ENCODE assay signal across 8 mouse cellular contexts in the genomic region with DNA sequence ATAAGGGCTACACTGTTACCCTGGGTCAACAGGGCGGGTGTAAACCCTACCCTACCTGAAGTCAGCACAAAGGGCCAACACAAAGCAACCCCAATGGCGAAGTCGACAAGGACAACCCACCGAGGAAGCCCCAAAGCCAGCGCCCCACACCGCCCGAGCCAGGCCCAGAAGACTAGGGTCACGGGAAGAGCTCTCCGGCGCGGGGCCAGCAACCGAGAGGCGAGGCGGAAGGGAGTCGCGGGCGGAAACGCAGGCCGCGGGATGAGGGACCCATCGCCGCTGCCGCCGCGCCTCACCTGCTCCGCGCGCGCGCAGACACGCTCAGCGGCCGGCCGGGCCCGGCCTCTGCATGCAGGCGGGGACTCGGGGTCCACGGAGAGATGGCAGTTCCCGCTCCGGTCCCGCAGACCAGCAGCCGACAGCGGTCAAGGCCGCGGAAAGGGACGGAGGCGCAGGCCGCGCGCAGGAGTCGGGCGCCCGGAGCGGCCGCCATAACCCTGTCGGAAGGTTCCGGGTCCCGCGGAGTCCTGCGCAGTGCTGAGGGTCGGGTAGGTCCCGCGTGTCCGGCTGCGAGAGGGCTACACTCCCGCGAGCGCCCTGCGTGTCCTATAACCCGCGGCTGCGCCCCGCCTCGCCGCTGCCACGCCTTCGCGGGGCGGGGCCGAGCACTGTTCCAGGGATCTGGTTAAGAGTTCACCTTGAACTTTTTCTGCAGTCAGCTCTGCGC. TPM values are rescaled to one million over a fixed set of nuclear protein-coding genes. Genes with fewer than 3 reads are reported as not detected.
DNase-seq lines count a peak whose midpoint lies in the region; ATAC-seq and TF ChIP-seq lines count a peak whose summit lies in the region.

A gene (minus strand): TSS at position 582 of the 727 bp plus-strand sequence.

- TF ChIP-seq RAD21 in CH12.LX (IDR thresholded peaks at IDR 0.05; ENCODE audit: low read depth, low read length): no peak

- peak within 1 kb of the TSS; percentile 65 for H3K9ac ChIP-seq in CH12.LX (ENCODE audit: insufficient read depth, low read depth)
- peak within 1 kb of the TSS; percentile 89 for H3K9ac ChIP-seq in forebrain, embryonic 13.5 days
- peak within 1 kb of the TSS; percentile 81 for H3K9ac ChIP-seq in lung, embryonic 15.5 days

- H3K27ac ChIP-seq in CH12.LX (ENCODE audit: insufficient read depth, low read depth): no peak within 1 kb of the TSS
- H3K27ac ChIP-seq in forebrain, embryonic 13.5 days: peak within 1 kb of the TSS; percentile 54
- peak within 1 kb of the TSS; percentile 85 for H3K27ac ChIP-seq in lung, embryonic 15.5 days

- under 1% methylated on average over 81 of the region's 81 CpGs for WGBS in forebrain, embryonic 13.5 days
- under 1% methylated on average over 81 of the region's 81 CpGs for WGBS in large intestine, adult 2 months
- WGBS in lung, embryonic 15.5 days: under 1% methylated on average over 77 of the region's 81 CpGs

- TF ChIP-seq EP300 in CH12.LX (IDR thresholded peaks at IDR 0.05; ENCODE audit: low read length): no peak

- TF ChIP-seq CTCF in CH12.LX (conservative IDR thresholded peaks at IDR 0.05 in 1 of 2, IDR thresholded peaks at IDR 0.05 in 1 of 2; ENCODE audit: low read depth in 2 of 2, low read length in 2 of 2): no peak

- peak; percentile 93 for ATAC-seq in forebrain, embryonic 13.5 days
- ATAC-seq in lung, embryonic 15.5 days (ENCODE audit: borderline replicate concordance, extremely low read depth, low FRiP score, low TSS enrichment): peak; percentile 91

- H3K36me3 ChIP-seq in CH12.LX (replicated peaks in 1 of 2; ENCODE audit: control insufficient read depth in 1 of 2, insufficient read depth in 1 of 2, low read length in 1 of 2): no peaks in the 10 kb centered on the region
- no peaks in the 10 kb centered on the region for H3K36me3 ChIP-seq in forebrain, embryonic 13.5 days (ENCODE audit: poor library complexity, severe bottlenecking)
- H3K36me3 ChIP-seq in lung, embryonic 15.5 days: no peaks in the 10 kb centered on the region

- peak within 1 kb of the TSS; percentile 32 for H3K4me2 ChIP-seq in CH12.LX (ENCODE audit: insufficient read depth, low read depth, poor library complexity, severe bottlenecking)
- H3K4me2 ChIP-seq in forebrain, embryonic 13.5 days: peak within 1 kb of the TSS; percentile 78
- H3K4me2 ChIP-seq in lung, embryonic 15.5 days: peak within 1 kb of the TSS; percentile 56

- peaks cover 3% of the 10 kb centered on the region for H3K9me3 ChIP-seq in CH12.LX (replicated peaks; ENCODE audit: low read length)
- H3K9me3 ChIP-seq in forebrain, embryonic 13.5 days (replicated peaks): no peaks in the 10 kb centered on the region; the same call in 1 of the 2 replicates
- H3K9me3 ChIP-seq in lung, embryonic 15.5 days: no peaks in the 10 kb centered on the region

- peak; percentile 75 for TF ChIP-seq POLR2A in CH12.LX (IDR thresholded peaks at IDR 0.05; ENCODE audit: low read depth, low read length)

- H3K27me3 ChIP-seq in CH12.LX (replicated peaks): peaks cover 2% of the 10 kb centered on the region
- H3K27me3 ChIP-seq in forebrain, embryonic 13.5 days: no peaks in the 10 kb centered on the region
- H3K27me3 ChIP-seq in lung, embryonic 15.5 days: no peaks in the 10 kb centered on the region

- peak; percentile 65 for DNase-seq in CH12.LX (ENCODE audit: extremely low read depth)
- DNase-seq in c-Kit-positive CD71-negative TER-119-negative erythroid progenitor cells, embryonic 14.5 days (ENCODE audit: low read depth): peak; percentile 61
- DNase-seq in heart, postnatal 10 days: peak; percentile 88 to 89
- peak; percentile 57 for DNase-seq in large intestine, adult 2 months (ENCODE audit: low read depth, low spot score)
- DNase-seq in ovary, adult 18-20 months (ENCODE audit: low spot score): peak; percentile 88
- DNase-seq in thymus, postnatal 0 days (ENCODE audit: low spot score): peak; percentile 66

- dilution Hi-C loops in CH12.LX (cut with MboI; ENCODE audit: extremely low pct_ligation_motif_present, extremely low pct_unique_long_range_greater_than_20kb, low sequenced_read_pairs): no loop called here

- in situ Hi-C loops in CH12.LX (cut with MboI; ENCODE audit: low pct_ligation_motif_present, low pct_unique_long_range_greater_than_20kb, low sequenced_read_pairs): no loop called here

- H3K79me2 ChIP-seq in CH12.LX (replicated peaks; ENCODE audit: control insufficient read depth, extremely low read depth, insufficient read depth, poor library complexity, severe bottlenecking): no peaks in the 10 kb centered on the region; the same call in none of the 2 replicates

- H3K4me3 ChIP-seq in CH12.LX (replicated peaks in 1 of 3; ENCODE audit: low read depth in 2 of 3, low read length in 2 of 3, poor library complexity in 1 of 3): peak within 1 kb of the TSS; percentile 72 to 89 (median 82)
- H3K4me3 ChIP-seq in forebrain, embryonic 13.5 days: peak within 1 kb of the TSS; percentile 86
- peak within 1 kb of the TSS; percentile 88 for H3K4me3 ChIP-seq in lung, embryonic 15.5 days

- peaks cover 6 to 37% of the 10 kb centered on the region in 2 experiments; a peak in 3 of 4 replicates for H3K4me1 ChIP-seq in CH12.LX (ENCODE audit: control insufficient read depth in 1 of 2, insufficient read depth in 2 of 2)
- H3K4me1 ChIP-seq in forebrain, embryonic 13.5 days: peaks cover 27% of the 10 kb centered on the region
- peaks cover 29% of the 10 kb centered on the region for H3K4me1 ChIP-seq in lung, embryonic 15.5 days

- intact Hi-C loops in heart, postnatal 10 days (cut with DNase I): no loop called here

TF ChIP-seq in CH12.LX, 34 proteins besides CTCF, POLR2A, EP300 and RAD21:
- TF ChIP-seq NELFE (IDR thresholded peaks at IDR 0.05; ENCODE audit: low read depth, low read length) (peak; percentile 73; the same call in 1 of the 2 replicates), MXI1 (IDR thresholded peaks at IDR 0.05; ENCODE audit: low read depth, low read length) (peak; percentile 18; the same call in 1 of the 2 replicates), KAT2A (IDR thresholded peaks at IDR 0.05; ENCODE audit: insufficient replicate concordance, low read length) (0 out of 2 replicates have a peak, but pooled peaks have one; percentile 44), BHLHE40 (IDR thresholded peaks at IDR 0.05; ENCODE audit: low read depth, low read length) (no peak), NRF1 (IDR thresholded peaks at IDR 0.05; ENCODE audit: low read depth, low read length) (peak; percentile 67), CHD2 (IDR thresholded peaks at IDR 0.05; ENCODE audit: low read length) (peak; percentile 27; the same call in 1 of the 2 replicates), RCOR1 (conservative IDR thresholded peaks at IDR 0.05; ENCODE audit: low read depth, low read length) (no peak), SIN3A (IDR thresholded peaks at IDR 0.05; ENCODE audit: low read length) (peak; percentile 4; the same call in 1 of the 2 replicates), GABPA (IDR thresholded peaks at IDR 0.05; ENCODE audit: insufficient replicate concordance, low read depth, low read length) (no peak), ELF1 (IDR thresholded peaks at IDR 0.05; ENCODE audit: low read depth, low read length) (peak; percentile 62; the same call in 1 of the 2 replicates), TCF12 (IDR thresholded peaks at IDR 0.05; ENCODE audit: low read depth, low read length) (0 out of 2 replicates have a peak, but pooled peaks have one; percentile 25), HCFC1 (IDR thresholded peaks at IDR 0.05; ENCODE audit: low read depth, low read length) (peak; percentile 67; the same call in 1 of the 2 replicates), UBTF (IDR thresholded peaks at IDR 0.05; ENCODE audit: low read depth, low read length) (peak; percentile 63; the same call in 1 of the 2 replicates), ZMIZ1 (IDR thresholded peaks at IDR 0.05; ENCODE audit: low read depth, low read length) (0 out of 2 replicates have a peak, but pooled peaks have one; percentile 58), TBP (conservative IDR thresholded peaks at IDR 0.05; ENCODE audit: low read depth, low read length) (0 out of 2 replicates have a peak, but pooled peaks have one; percentile 49), PAX5 (IDR thresholded peaks at IDR 0.05; ENCODE audit: low read length) (no peak)

RNA-seq across cellular contexts. Expression of the gene that starts here (rescaled TPM):
- total RNA-seq in CH12.LX (2012; rRNA removed) (35.2 and 41.6 TPM in 2 replicates), CH12.LX (2014; rRNA removed) (69.2 and 80.0 TPM in 2 replicates)
- polyA plus RNA-seq in CH12.LX (2012; ENCODE audit: insufficient read length, low read depth): 44.4 and 51.1 TPM in 2 replicates
- 41.3 and 49.4 TPM in 2 replicates for polyA plus RNA-seq in forebrain, embryonic 13.5 days (2015; fragmentation: Nextera tagmentation; extraction: Ambion mirVana)
- 10 to 100 TPM; 90.3 to 90.7 TPM for total RNA-seq in heart, postnatal 10 days (2021)
- 31.4 and 42.0 TPM in 2 replicates for polyA plus RNA-seq in large intestine, adult 2 months (2012; rRNA removed)
- 103 and 109 TPM in 2 replicates for polyA plus RNA-seq in lung, embryonic 15.5 days (2015; fragmentation: Nextera tagmentation; extraction: Ambion mirVana)
- 90.2 and 95.5 TPM in 2 replicates for polyA plus RNA-seq in thymus, postnatal 0 days (2015; fragmentation: Nextera tagmentation; extraction: Ambion mirVana)
